Mouse (Mus musculus) heart, embryonic 13.5 days (tissue): ENCODE measurements around the gene Gm28230. TPM values are rescaled to one million over a fixed set of nuclear protein-coding genes. Genes with fewer than 3 reads are reported as not detected.
A peak's percentile ranks its signal among the peaks of the same experiment; 100 is the strongest.

Source experiments
- ATAC-seq: fragments of 200-750 bp; cut with Nextera tagmentation; 2 replicates; pipeline ENCODE4 v1.8.0; 2017; ENCODE audit warnings: moderate TSS enrichment; ENCODE audit not compliant: insufficient number of reproducible peaks, low FRiP score, low TSS enrichment; ENCODE audit errors: extremely low read depth
- H3K27ac ChIP-seq: fragments of 300-500 bp; sonication (generic); replicated peaks from 2 replicates; pipeline ENCODE4 v1.5.1; 2015; ENCODE audit warnings: moderate library complexity, mild to moderate bottlenecking, inconsistent platforms
- H3K27me3 ChIP-seq: fragments of 300-500 bp; sonication (generic); replicated peaks from 2 replicates; pipeline ENCODE4 v1.6.1; 2015; ENCODE audit warnings: mild to moderate bottlenecking, inconsistent platforms
- H3K36me3 ChIP-seq: fragments of 300-500 bp; sonication (generic); 2 replicates; pipeline ENCODE4 v1.6.1; 2015; ENCODE audit warnings: mild to moderate bottlenecking, inconsistent platforms
- H3K4me1 ChIP-seq: fragments of 300-500 bp; sonication (generic); 2 replicates; pipeline ENCODE4 v1.6.1; 2015; ENCODE audit warnings: inconsistent platforms
- H3K4me2 ChIP-seq: fragments of 300-500 bp; sonication (generic); 2 replicates; pipeline ENCODE4 v1.6.1; 2015; ENCODE audit warnings: inconsistent platforms, mild to moderate bottlenecking, moderate library complexity
- H3K4me3 ChIP-seq: fragments of 300-500 bp; sonication (generic); 2 replicates; pipeline ENCODE4 v1.5.1; 2015; ENCODE audit warnings: moderate library complexity, mild to moderate bottlenecking, inconsistent platforms
- H3K9ac ChIP-seq: fragments of 300-500 bp; sonication (generic); 2 replicates; pipeline ENCODE4 v1.6.1; 2015; ENCODE audit warnings: inconsistent platforms, mild to moderate bottlenecking, moderate library complexity
- H3K9me3 ChIP-seq: fragments of 300-500 bp; sonication (generic); 2 replicates; pipeline ENCODE4 v1.6.1; 2016; ENCODE audit warnings: inconsistent platforms
- WGBS: fragments of 180-500 bp; shearing (Covaris S2); methylation state at CpG from one replicate; pipeline ENCODE4 v1.1.7; 2015; ENCODE audit warnings: mixed read lengths; 5-methylcytosine and 5-hydroxymethylcytosine counted together
- polyA plus RNA-seq: library from polyadenylated mRNA; unstranded; fragments of >200 nt; fragmentation: Nextera tagmentation; extraction: Ambion mirVana; gene quantifications from 2 replicates; pipeline ENCODE4 v1.2.1, GENCODE M21; 2015

The Gm28230 gene
- polyA plus RNA-seq, 1 experiment from 2014 or later = 0.09 TPM

DNA sequence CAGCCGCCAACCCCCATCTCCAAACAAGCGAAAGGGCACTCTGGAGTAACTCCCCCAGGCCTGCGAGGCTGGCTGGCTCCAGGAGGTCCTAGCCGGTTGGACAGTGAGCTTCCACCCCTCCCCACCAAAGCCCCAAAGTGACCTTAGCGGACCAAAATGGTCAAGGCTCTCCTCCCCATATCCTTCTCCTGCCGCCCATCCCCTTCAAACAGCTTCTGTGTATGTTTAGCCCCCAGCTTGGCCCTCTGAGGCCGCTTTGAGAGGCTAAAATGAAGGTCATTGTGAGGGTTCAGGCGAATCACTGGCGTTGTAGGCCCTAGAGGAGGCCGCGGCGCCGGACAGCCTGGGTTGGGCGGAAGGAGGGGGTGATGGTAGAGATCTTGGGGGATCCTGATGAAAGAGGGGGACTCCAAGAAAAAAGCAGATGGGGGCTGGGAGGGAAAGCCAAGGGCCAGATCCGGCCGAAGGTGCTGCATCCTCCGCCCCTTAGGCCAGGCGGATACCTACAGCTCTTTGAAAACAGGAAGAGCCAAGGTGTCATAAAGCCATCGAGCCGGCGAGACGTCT lies 25.9 kb upstream of the Gm28230 start:
- H3K36me3 ChIP-seq = no peaks in the 10 kb centered on the region

DNA sequence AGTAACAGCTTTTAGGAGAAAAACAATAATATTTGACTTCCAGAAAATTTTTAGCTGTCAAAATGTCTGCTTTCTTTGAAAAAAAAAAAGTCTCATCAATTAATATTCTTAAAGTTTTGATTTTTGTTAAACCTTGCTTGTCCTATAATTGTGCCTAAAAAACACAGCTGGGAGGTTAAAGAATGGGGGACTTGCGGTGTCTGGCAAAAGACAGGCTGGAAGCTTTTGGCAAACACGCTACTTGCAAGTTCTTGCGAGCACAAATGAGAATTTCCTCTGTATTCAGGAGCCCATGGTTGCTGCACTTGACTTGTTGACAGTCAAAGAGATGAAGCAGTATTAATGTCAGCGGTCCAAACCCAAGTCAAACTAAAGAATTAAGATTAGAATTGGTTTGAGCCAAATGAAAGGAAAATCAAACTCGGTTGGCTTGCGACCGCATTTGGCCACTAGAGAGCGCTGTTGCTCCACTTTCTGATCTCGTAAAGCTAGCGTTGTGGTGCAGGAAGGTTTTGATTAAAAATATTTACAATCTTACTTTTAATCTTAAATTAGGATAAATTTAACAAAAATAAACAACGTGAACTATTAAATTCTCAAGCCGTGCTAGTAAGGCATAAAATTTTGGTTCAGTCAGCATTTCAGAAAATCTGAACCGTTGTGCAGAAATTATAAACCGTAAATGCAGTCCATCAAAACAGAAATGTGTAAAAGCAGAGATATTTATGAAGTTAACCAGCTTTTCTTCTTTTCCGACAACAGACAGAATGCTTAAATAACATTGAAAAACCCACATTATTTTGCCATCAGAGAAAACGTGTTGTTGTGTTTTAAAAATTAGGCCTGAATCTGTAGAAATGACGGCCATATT lies 24.3 kb upstream of the Gm28230 start:
- H3K4me3 ChIP-seq = no peak overlapping the region
- H3K4me1 ChIP-seq = peaks cover 28% of the 10 kb centered on the region
- 16% methylated on average over 17 of the region's 17 CpGs for WGBS
- peaks cover 99% of the 10 kb centered on the region for H3K27me3 ChIP-seq
- H3K9me3 ChIP-seq = no peaks in the 10 kb centered on the region
- H3K4me2 ChIP-seq = no peak overlapping the region
- no peak overlapping the region for H3K9ac ChIP-seq
- no peak for ATAC-seq
- H3K27ac ChIP-seq = no peak overlapping the region
- no peaks in the 10 kb centered on the region for H3K36me3 ChIP-seq

More for the DNA sequence above, 25.9 kb upstream of the Gm28230 start:
- Histone ChIP-seq H3K9ac (no peak overlapping the region), H3K4me3 (no peak overlapping the region), H3K4me2 (no peak overlapping the region), H3K27me3 (peaks cover 100% of the 10 kb centered on the region), H3K27ac (no peak overlapping the region), H3K4me1 (peaks cover 25% of the 10 kb centered on the region), H3K9me3 (no peaks in the 10 kb centered on the region)
- ATAC-seq = no peak
- WGBS = 3% methylated on average over 22 of the region's 22 CpGs

DNA sequence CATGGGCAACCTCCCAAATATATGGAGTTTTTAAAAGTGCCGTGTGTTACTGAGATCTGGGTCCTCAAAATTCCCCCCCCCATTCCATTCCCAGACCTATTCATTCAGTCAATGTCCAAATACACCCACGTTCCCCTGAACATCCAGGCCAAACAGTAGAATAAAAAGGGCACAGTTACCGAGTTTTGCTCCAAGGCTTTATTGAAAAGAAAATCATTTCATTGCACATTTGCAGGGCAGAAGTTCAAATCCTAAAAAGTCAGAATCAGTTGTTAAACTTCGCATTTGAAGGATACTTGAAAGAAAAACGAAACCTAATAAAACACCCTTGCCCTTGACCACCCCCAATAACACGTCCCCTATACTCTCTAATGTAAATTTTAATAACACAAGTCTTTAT lies 23.7 kb upstream of the Gm28230 start:
- H3K36me3 ChIP-seq = no peaks in the 10 kb centered on the region
- 20% methylated on average over 6 of the region's 6 CpGs for WGBS
- peaks cover 99% of the 10 kb centered on the region for H3K27me3 ChIP-seq
- no peak for ATAC-seq
- H3K4me3 ChIP-seq = no peak overlapping the region
- no peak overlapping the region for H3K9ac ChIP-seq
- no peak overlapping the region for H3K27ac ChIP-seq
- no peaks in the 10 kb centered on the region for H3K9me3 ChIP-seq
- peaks cover 23% of the 10 kb centered on the region for H3K4me1 ChIP-seq
- no peak overlapping the region for H3K4me2 ChIP-seq

DNA sequence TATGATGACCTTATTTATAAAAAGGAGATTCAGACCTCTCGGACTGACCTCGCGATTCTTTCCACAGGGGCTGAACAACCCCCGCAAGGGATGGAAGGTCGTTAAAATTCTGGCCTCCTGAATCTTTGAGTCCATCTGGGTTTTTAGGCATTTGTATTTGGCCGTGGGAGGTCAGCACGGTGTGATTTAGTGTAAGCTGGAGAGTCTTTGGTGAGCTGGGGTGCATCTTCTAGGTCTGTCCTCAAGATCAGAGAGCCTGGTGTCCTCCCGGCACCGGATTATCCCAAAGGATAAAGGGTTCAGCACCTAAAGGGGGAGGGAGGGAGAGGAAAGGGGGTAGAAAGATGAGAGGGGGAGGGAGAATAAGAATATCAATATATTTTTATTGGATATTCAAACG lies 23.2 kb upstream of the Gm28230 start:
- Histone ChIP-seq H3K4me3 (no peak overlapping the region), H3K4me1 (peaks cover 18% of the 10 kb centered on the region), H3K4me2 (no peak overlapping the region), H3K36me3 (no peaks in the 10 kb centered on the region), H3K27me3 (peaks cover 99% of the 10 kb centered on the region), H3K9ac (no peak overlapping the region), H3K27ac (no peak overlapping the region), H3K9me3 (no peaks in the 10 kb centered on the region)
- 9% methylated on average over 10 of the region's 10 CpGs for WGBS
- ATAC-seq = no peak

DNA sequence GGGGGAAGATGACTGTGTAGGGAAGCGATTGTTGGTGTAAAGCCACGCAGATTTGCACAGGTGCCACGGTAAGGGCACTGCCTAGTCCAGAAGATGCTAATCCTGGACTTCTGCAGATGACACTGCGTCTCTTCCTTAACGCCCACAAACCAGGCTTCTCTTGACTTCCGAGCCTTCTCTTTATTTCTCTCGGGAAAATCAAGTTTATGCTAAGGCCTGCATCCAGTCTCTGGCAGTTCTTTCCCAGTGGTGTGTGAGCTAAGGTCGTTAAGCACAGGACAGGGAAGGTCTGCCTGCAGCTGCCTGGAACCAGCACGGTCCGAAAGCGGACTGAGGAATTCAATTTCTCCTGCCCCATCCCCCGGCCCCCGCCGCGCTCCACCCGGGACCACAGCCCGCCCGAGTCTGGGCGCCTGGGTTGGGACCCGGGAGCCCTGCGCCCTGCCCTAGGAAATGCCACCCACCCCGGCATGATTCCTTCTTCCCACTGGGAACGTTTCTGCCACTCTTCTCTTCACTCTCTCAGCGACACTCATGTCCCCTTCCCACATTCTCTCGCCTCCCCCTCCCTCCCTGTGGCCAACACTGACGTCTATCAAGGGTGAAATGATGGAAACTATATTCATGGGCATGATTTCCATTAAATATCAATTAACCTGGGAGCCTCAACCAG lies 22.7 kb upstream of the Gm28230 start:
- H3K9ac ChIP-seq = no peak overlapping the region
- H3K9me3 ChIP-seq = no peaks in the 10 kb centered on the region
- no peak overlapping the region for H3K27ac ChIP-seq
- peak overlapping the region; percentile 7; the same call in 1 of the 2 replicates for H3K4me2 ChIP-seq
- ATAC-seq = no peak
- H3K4me3 ChIP-seq = peak overlapping the region; percentile 51; the same call in 1 of the 2 replicates
- H3K36me3 ChIP-seq = no peaks in the 10 kb centered on the region
- WGBS = 4% methylated on average over 26 of the region's 26 CpGs
- H3K4me1 ChIP-seq = peaks cover 15% of the 10 kb centered on the region
- peaks cover 99% of the 10 kb centered on the region for H3K27me3 ChIP-seq

DNA sequence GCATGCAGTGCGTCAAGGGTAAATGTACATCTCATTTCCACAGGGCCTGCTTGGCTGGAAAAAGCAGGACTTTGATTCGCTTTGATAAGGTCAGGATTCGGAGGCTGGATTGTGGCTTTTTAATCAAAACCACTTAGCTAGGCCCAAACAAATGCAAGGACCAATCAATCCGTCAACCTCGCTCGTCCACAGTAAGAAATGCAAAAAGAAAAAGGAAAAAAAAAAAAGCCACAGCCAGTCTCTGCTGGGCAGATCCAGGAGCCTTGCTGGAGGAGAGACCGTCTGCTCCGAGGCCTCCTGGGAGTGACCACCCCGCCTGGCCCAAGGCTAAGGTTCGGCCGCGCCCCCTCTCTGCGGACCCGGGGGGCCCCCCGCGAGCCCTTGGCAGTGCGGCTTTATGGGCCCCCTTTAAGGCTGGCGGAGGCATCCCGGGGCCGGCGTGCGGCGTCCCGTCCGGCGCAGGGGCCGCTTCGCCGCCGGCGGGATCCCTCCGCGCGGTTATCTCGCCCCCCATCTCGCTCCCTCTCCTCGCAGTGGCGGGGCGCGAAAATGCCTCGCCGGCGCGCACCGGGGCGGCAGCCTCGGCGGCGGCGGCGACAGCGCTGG lies 22.0 kb upstream of the Gm28230 start, which contains the start of gene Hoxd8:
Gene Hoxd8, plus strand, starts transcription at position 223 of the 606 bp plus-strand sequence.
- H3K27me3 ChIP-seq = peaks cover 99% of the 10 kb centered on the region
- peak within 1 kb of the TSS; percentile 62 for H3K9ac ChIP-seq
- H3K4me3 ChIP-seq = peak within 1 kb of the TSS; percentile 51
- peak within 1 kb of the TSS; percentile 75 for H3K4me2 ChIP-seq
- no peak for ATAC-seq
- no peaks in the 10 kb centered on the region for H3K36me3 ChIP-seq
- H3K9me3 ChIP-seq = no peaks in the 10 kb centered on the region
- H3K27ac ChIP-seq = no peak within 1 kb of the TSS
- peaks cover 15% of the 10 kb centered on the region for H3K4me1 ChIP-seq
- WGBS = under 1% methylated on average over 42 of the region's 52 CpGs

DNA sequence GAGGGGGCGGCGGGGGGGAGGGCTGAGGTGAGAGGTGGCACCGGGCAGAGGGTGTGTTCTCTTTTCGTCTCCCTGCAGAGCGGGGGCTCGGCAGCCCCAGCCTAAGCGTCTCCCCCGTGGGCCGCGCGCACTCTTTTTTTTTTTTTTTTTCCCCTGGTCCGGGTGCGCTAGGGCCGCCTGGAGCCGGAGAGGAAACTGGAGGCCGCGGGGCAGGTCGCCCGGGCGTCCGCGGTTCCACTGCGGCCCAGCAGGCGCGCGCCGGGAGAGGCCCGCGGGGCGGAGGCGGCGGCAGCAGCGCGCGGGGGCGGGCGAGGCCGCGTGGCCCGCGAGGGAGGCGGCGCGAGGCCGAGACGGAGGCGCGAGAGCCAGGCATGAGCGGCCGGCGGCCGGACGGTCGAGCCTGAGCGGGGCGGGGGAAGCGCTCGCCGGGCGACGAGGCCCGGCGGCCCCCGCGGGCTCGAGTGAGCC lies 21.5 kb upstream of the Gm28230 start:
- Histone ChIP-seq H3K27me3 (peaks cover 99% of the 10 kb centered on the region), H3K4me1 (peaks cover 15% of the 10 kb centered on the region), H3K4me3 (peak overlapping the region; percentile 51), H3K9me3 (no peaks in the 10 kb centered on the region), H3K9ac (peak overlapping the region; percentile 62), H3K36me3 (no peaks in the 10 kb centered on the region), H3K4me2 (peak overlapping the region; percentile 75), H3K27ac (no peak overlapping the region)
- ATAC-seq = no peak
- under 1% methylated on average over 61 of the region's 66 CpGs for WGBS

DNA sequence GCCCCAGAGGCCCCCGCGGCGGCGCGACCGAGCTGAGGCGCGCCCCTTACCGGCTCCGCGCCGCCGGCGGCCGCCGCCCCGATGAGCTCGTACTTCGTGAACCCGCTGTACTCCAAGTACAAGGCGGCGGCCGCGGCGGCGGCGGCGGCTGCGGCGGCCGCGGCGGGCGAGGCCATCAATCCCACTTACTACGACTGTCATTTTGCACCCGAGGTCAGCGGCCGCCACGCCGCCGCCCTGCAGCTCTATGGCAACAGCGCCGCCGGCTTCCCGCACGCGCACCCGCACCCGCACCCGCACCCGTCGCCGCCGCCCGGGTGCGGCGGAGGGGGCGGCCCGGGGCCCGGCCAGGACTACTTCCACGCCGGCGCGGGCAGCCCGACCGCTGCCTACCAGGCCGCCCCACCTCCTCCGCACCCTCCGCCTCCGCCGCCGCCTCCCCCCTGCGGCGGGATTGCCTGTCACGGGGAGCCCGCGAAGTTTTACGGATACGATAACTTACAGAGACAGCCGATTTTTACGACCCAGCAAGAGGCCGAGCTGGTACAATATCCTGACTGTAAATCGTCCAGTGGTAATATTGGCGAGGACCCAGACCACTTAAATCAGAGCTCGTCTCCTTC lies 20.9 kb upstream of the Gm28230 start:
- no peaks in the 10 kb centered on the region for H3K9me3 ChIP-seq
- peak overlapping the region; percentile 75 for H3K4me2 ChIP-seq
- peak overlapping the region; percentile 62 for H3K9ac ChIP-seq
- no peak for ATAC-seq
- no peaks in the 10 kb centered on the region for H3K36me3 ChIP-seq
- WGBS = under 1% methylated on average over 66 of the region's 85 CpGs
- peak overlapping the region; percentile 51 for H3K4me3 ChIP-seq
- H3K4me1 ChIP-seq = peaks cover 15% of the 10 kb centered on the region
- no peak overlapping the region for H3K27ac ChIP-seq
- H3K27me3 ChIP-seq = peaks cover 99% of the 10 kb centered on the region

DNA sequence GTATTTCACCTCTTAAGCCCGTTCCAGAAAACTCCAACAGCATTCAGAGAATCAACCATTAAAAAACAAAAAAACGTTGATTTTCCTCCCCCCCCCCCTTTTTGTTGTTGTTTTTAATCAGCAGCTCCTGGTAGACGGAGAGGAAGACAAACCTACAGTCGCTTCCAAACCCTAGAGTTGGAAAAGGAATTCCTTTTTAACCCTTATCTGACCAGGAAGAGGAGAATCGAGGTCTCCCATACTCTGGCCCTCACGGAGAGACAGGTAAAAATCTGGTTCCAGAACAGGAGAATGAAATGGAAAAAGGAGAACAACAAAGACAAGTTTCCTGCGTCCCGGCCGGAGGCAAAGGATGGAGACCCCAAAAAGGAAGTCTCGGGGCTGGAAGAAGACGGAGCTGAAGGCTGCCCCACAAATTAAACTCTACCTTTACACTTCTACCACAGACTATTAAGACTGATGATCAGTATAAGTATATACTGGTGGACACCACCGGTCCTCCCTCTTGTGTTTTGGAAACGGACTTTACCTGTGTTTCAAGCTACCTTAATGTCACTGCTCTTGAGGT lies 20.1 kb upstream of the Gm28230 start:
- H3K9me3 ChIP-seq = no peaks in the 10 kb centered on the region
- ATAC-seq = no peak
- no peak overlapping the region for H3K27ac ChIP-seq
- H3K9ac ChIP-seq = no peak overlapping the region
- H3K27me3 ChIP-seq = peaks cover 99% of the 10 kb centered on the region
- H3K4me1 ChIP-seq = peaks cover 15% of the 10 kb centered on the region
- H3K36me3 ChIP-seq = no peaks in the 10 kb centered on the region
- no peak overlapping the region for H3K4me2 ChIP-seq
- WGBS = 3% methylated on average over 13 of the region's 13 CpGs
- no peak overlapping the region for H3K4me3 ChIP-seq

DNA sequence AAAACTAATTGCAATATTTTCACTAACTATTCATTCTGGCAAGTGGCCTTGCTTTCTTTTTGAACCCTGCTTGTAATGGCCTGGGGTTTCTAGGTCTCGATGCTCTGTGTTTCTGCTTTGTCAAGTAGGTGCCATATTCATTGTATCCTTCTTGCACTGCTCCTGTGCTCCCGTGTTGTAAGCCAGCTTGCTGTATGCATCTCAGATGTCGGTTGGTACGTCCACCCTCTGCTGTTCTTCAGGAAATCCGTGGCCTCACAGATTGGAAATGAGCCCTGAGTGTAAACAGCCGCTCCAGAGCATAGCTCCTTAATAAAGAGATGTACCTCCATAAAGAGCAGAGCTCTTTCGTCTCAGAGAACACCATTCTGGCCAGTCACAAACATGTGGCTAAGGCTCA lies 18.9 kb upstream of the Gm28230 start:
- no peak for ATAC-seq

More for the DNA sequence above, 18.9 kb upstream of the Gm28230 start:
- H3K27me3 ChIP-seq = peaks cover 99% of the 10 kb centered on the region
- no peak overlapping the region for H3K27ac ChIP-seq
- no peak overlapping the region for H3K4me2 ChIP-seq
- H3K4me3 ChIP-seq = no peak overlapping the region
- WGBS = 11% methylated on average over 7 of the region's 7 CpGs
- no peaks in the 10 kb centered on the region for H3K36me3 ChIP-seq
- H3K9ac ChIP-seq = no peak overlapping the region
- no peaks in the 10 kb centered on the region for H3K9me3 ChIP-seq
- peaks cover 24% of the 10 kb centered on the region for H3K4me1 ChIP-seq
